ENCODE assay signal across 26 mouse cellular contexts in the genomic region with DNA sequence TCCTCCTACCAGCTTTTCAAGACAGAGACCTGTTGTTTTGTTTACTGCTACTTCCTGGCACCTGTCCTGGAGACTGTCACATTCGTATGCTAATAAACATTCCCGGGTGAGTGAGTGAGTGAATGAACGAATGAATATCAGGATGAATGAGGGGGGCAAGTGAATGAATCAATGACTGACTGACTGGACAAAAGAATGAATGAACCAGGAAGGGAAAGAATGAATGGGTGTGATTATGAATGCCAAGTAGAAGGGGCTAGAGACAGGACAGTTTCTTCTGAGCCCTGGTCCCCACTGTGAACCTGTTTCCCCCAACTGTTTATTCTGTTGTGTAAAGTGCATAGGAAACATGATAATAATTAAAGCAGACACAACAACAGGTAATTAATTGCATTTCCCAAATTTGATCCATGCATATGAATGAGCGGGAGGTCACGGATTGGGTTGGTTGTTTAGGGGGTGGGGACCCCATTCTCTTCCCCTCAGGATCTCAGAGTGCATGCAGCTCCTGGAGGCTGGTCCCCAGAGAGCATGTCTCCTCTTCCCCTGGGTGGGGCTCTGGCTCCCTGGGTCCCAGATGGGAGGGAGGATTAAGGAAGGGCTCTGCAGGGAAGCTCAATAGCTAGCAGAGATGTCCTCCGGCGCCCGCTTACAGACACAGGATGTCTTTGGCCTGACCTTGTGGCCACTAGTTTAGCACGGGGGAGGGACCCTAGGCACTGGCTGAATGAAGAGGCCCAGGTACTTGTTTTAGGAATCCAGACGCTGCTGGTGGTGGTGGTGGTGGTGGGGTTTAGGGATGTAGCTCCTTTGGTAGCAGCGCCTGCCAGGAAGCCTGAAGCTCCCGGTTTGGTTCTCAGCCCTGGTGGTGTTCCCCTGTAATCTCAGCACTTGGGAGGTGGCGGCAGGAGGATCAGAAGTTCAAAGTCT.
DNase-seq lines count a peak whose midpoint lies in the region; ATAC-seq and TF ChIP-seq lines count a peak whose summit lies in the region.
"Had no signal": no experiment of that assay in that cellular context is flagged by ENCODE, and none has a peak within 500 bp of the region (broad histone marks: within the 10 kb centered on the region; RNA-seq: fewer than 3 reads in every experiment).

No protein-coding gene starts in this region.

- DNase-seq in forebrain, embryonic 10.5 days (ENCODE audit: extremely low spot score, low spot score): no peak
- no peak for DNase-seq in forebrain, embryonic 11.5 days (ENCODE audit: low spot score)
- no peak for DNase-seq in heart, postnatal 10 days
- peak; percentile 93 for DNase-seq in ZHBTc4 (ENCODE audit: low read depth, low spot score)
- DNase-seq: adrenal gland, adult 8-10 months; cerebellum, adult 2 months; cerebellum, postnatal 14 days; gastrocnemius, postnatal 25 days; kidney, adult 18-20 months; kidney, postnatal 36 days; liver, postnatal 0 days; lung, postnatal 4 days; right cerebral cortex, adult 18-20 months; spleen, adult 18-20 months; thymus, postnatal 14 days had no signal

- H3K27me3 ChIP-seq in forebrain, embryonic 10.5 days (ENCODE audit: poor library complexity, severe bottlenecking): peaks cover 86% of the 10 kb centered on the region
- peaks cover 8% of the 10 kb centered on the region; the same call in 1 of the 2 replicates for H3K27me3 ChIP-seq in forebrain, embryonic 11.5 days (ENCODE audit: control insufficient read depth, insufficient read depth, low read length)
- no peaks in the 10 kb centered on the region for H3K27me3 ChIP-seq in heart, embryonic 14.5 days (ENCODE audit: control insufficient read depth, insufficient read depth, low read length)
- H3K27me3 ChIP-seq in E14TG2a.4 (ENCODE audit: insufficient read depth, low read length): peaks cover 2% of the 10 kb centered on the region; the same call in 1 of the 2 replicates

- no peaks in the 10 kb centered on the region for H3K9me3 ChIP-seq in forebrain, embryonic 10.5 days
- H3K9me3 ChIP-seq in forebrain, embryonic 11.5 days (ENCODE audit: control insufficient read depth, low read length): no peaks in the 10 kb centered on the region
- no peaks in the 10 kb centered on the region for H3K9me3 ChIP-seq in heart, embryonic 14.5 days (ENCODE audit: control insufficient read depth, low read length)
- H3K9me3 ChIP-seq in E14TG2a.4 (ENCODE audit: low read length): no peaks in the 10 kb centered on the region
- H3K9me3 ChIP-seq: forebrain, embryonic 13.5 days; hindbrain, embryonic 10.5 days; hindbrain, embryonic 15.5 days; liver, embryonic 12.5 days; midbrain, embryonic 13.5 days had no signal

- no peak overlapping the region for H3K4me3 ChIP-seq in forebrain, embryonic 10.5 days
- H3K4me3 ChIP-seq in forebrain, embryonic 11.5 days (ENCODE audit: low read depth, low read length): no peak overlapping the region
- no peak overlapping the region for H3K4me3 ChIP-seq in heart, embryonic 14.5 days (ENCODE audit: control insufficient read depth in 1 of 2, insufficient read depth in 1 of 2, low read depth in 1 of 2, low read length in 2 of 2)
- peak overlapping the region; percentile 64 for H3K4me3 ChIP-seq in E14TG2a.4 (replicated peaks; ENCODE audit: low read length)
- H3K4me3 ChIP-seq: erythroblast, embryonic 14.5 days; forebrain, embryonic 13.5 days; hindbrain, embryonic 10.5 days; hindbrain, embryonic 15.5 days; layer of hippocampus, adult 2 months; liver, embryonic 12.5 days; megakaryocyte, embryonic 14.5 days; midbrain, embryonic 13.5 days had no signal

- 0 out of 2 replicates have a peak overlapping the region, but pooled peaks have one; percentile 2 for H3K27ac ChIP-seq in forebrain, embryonic 10.5 days
- no peak overlapping the region for H3K27ac ChIP-seq in forebrain, embryonic 11.5 days (ENCODE audit: low read depth, low read length)
- H3K27ac ChIP-seq in heart, embryonic 14.5 days (replicated peaks in 1 of 2; ENCODE audit: control insufficient read depth in 1 of 2, insufficient read depth in 1 of 2, low read depth in 2 of 2, low read length in 2 of 2): peak overlapping the region; percentile 6 to 35; a peak in 1 of 4 replicates
- H3K27ac ChIP-seq: forebrain, embryonic 13.5 days; hindbrain, embryonic 10.5 days; hindbrain, embryonic 15.5 days; layer of hippocampus, adult 2 months; liver, embryonic 12.5 days; midbrain, embryonic 13.5 days had no signal

- H3K9ac ChIP-seq in forebrain, embryonic 11.5 days (ENCODE audit: low read length): no peak overlapping the region
- H3K9ac ChIP-seq in heart, embryonic 14.5 days (ENCODE audit: low read length): peak overlapping the region; percentile 30; the same call in 1 of the 2 replicates
- H3K9ac ChIP-seq: forebrain, embryonic 13.5 days; hindbrain, embryonic 15.5 days; liver, embryonic 12.5 days; liver, postnatal 0 days; midbrain, embryonic 13.5 days had no signal

- 0 out of 2 replicates have a peak, but pooled peaks have one; percentile 4 for TF ChIP-seq CTCF in E14TG2a.4 (conservative IDR thresholded peaks at IDR 0.05; ENCODE audit: low read length)

- 28% methylated on average over 13 of the region's 13 CpGs for WGBS in forebrain, embryonic 10.5 days
- WGBS in forebrain, embryonic 11.5 days: 23% methylated on average over 13 of the region's 13 CpGs
- 34% methylated on average over 13 of the region's 13 CpGs for WGBS in heart, embryonic 14.5 days

- intact Hi-C loops in heart, postnatal 10 days (cut with DNase I): no loop called here

- H3K4me2 ChIP-seq in forebrain, embryonic 11.5 days (ENCODE audit: low read depth, low read length, severe bottlenecking): no peak overlapping the region
- peak overlapping the region; percentile 21 for H3K4me2 ChIP-seq in heart, embryonic 14.5 days (ENCODE audit: low read length)
- H3K4me2 ChIP-seq: forebrain, embryonic 13.5 days; hindbrain, embryonic 15.5 days; liver, embryonic 12.5 days; midbrain, embryonic 13.5 days had no signal

- H3K36me3 ChIP-seq in forebrain, embryonic 10.5 days (replicated peaks): no peaks in the 10 kb centered on the region
- no peaks in the 10 kb centered on the region for H3K36me3 ChIP-seq in forebrain, embryonic 11.5 days (ENCODE audit: control insufficient read depth, insufficient read depth, low read length)
- no peaks in the 10 kb centered on the region for H3K36me3 ChIP-seq in heart, embryonic 14.5 days (ENCODE audit: control insufficient read depth, insufficient read depth, low read length)
- no peaks in the 10 kb centered on the region for H3K36me3 ChIP-seq in E14TG2a.4 (ENCODE audit: insufficient read depth, low read length)
- H3K36me3 ChIP-seq: hindbrain, embryonic 10.5 days; hindbrain, embryonic 15.5 days; liver, embryonic 12.5 days; midbrain, embryonic 13.5 days had no signal

- peaks cover 62% of the 10 kb centered on the region for H3K4me1 ChIP-seq in forebrain, embryonic 10.5 days
- H3K4me1 ChIP-seq in forebrain, embryonic 11.5 days (replicated peaks; ENCODE audit: control insufficient read depth, insufficient read depth, low read length): peaks cover 9% of the 10 kb centered on the region
- H3K4me1 ChIP-seq in heart, embryonic 14.5 days (ENCODE audit: control insufficient read depth in 2 of 2, insufficient read depth in 2 of 2, low read length in 2 of 2): peaks cover 38 to 39% of the 10 kb centered on the region in 2 experiments
- peaks cover 90% of the 10 kb centered on the region for H3K4me1 ChIP-seq in E14TG2a.4 (replicated peaks; ENCODE audit: low read depth, low read length)

- no peak for ATAC-seq in forebrain, embryonic 11.5 days (replicated peaks; ENCODE audit: low FRiP score)
- ATAC-seq in heart, embryonic 14.5 days (ENCODE audit: insufficient number of reproducible peaks, insufficient read depth, low FRiP score, low read depth): no peak
- ATAC-seq in frontal cortex, adult (ENCODE audit: low TSS enrichment): no peak
- ATAC-seq: forebrain, embryonic 13.5 days; liver, embryonic 12.5 days; liver, postnatal 0 days; midbrain, embryonic 13.5 days had no signal
